Mouse (Mus musculus) megakaryocyte, embryonic 14.5 days (primary cell): ENCODE results near the gene Helz2.

Experiments
- FLI1 ChIP-seq: IDR thresholded peaks from 2 replicates; pipeline ENCODE4 v1.6.1; 2012; ENCODE audit warnings: low read length, inconsistent platforms, mixed read lengths
- GATA1 ChIP-seq: IDR thresholded peaks from 3 replicates; pipeline ENCODE4 v1.6.1; 2012; ENCODE audit warnings: mixed read lengths, low read length, inconsistent platforms, borderline replicate concordance

DNA sequence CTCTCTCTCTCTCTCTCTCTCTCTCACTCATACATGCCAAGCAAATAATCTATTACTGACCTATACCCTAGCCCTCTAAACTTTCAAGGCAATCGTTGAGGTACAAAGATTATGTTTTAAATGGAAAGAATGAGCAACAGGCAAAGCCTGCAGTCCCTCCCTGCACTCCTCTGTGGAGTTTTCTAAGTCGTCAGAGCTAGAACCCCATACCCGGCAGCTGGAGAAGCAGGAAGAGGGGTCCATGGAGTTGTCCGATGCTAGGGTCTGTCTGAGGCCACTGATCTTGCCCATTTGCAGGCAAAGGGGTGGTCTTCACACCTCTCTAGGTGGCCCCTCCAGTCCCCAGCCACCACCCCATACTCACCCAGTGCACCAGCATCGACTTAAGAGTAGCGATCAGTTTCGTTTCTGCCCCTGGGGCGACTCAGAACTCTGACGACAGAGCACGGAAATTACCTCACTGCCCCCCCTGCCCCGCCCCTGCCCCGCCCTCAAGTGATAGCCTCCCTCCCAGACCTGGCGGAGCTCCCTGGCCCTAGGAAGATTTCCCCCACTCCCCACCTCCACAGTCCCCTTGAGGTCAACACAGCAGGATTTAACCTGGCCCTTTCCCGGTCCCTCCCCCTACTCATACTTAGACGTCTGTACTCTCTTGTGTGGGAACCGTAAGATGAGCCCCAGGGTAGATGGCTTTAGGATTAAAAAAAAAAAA, at the start of gene Helz2:
- TF ChIP-seq FLI1, result no peak
- TF ChIP-seq GATA1, result no peak
